Mouse (Mus musculus) myocyte (in vitro differentiated cells): ENCODE measurements around the gene Enkd1.

Experiments used
- CEBPB ChIP-seq: IDR thresholded peaks from 2 replicates; pipeline ENCODE4 v1.6.1; 2011; ENCODE audit warnings: mild to moderate bottlenecking, moderate library complexity; ENCODE audit not compliant: poor library complexity, insufficient read depth, severe bottlenecking
- POLR2A ChIP-seq: IDR thresholded peaks from one replicate; pipeline ENCODE4 v1.6.1; 2011; ENCODE audit warnings: low read depth, mild to moderate bottlenecking, control low read depth, moderate library complexity; ENCODE audit not compliant: insufficient read length
- TCF3 ChIP-seq: IDR thresholded peaks from one replicate; pipeline ENCODE4 v1.6.1; 2011; ENCODE audit warnings: low read depth, control low read depth; ENCODE audit not compliant: insufficient read length

GRCm38 (mm10) chr8:105708675-105709074 is 665 bp upstream of the Enkd1 start:
- TF ChIP-seq POLR2A, result no peak
- TF ChIP-seq CEBPB, result no peak
- no peak for TF ChIP-seq TCF3
